Mouse (Mus musculus): Measurements from ENCODE around the gene Npnt.

Gene Npnt

GRCm38 (mm10) chr3:132856651-132857050 is 93.4 kb downstream of the Npnt start:
- no peak for DNase-seq (ENCODE audit: low read depth, low spot score)

- no peak for DNase-seq (ENCODE audit: low read depth, low spot score)
These were observed 94.5 kb downstream of the Npnt start for GRCm38 (mm10) chr3:132855458-132856212.

GRCm38 (mm10) chr3:132854271-132854670 is 95.8 kb downstream of the Npnt start:
- DNase-seq (ENCODE audit: low read depth, low spot score) = no peak

- DNase-seq (ENCODE audit: low read depth, low spot score) = no peak
These were observed 98.0 kb downstream of the Npnt start for GRCm38 (mm10) chr3:132851841-132852728.

- DNase-seq (ENCODE audit: low read depth, low spot score) = no peak
These were observed 98.7 kb downstream of the Npnt start for GRCm38 (mm10) chr3:132851417-132851816.

GRCm38 (mm10) chr3:132850431-132850830 is 99.7 kb downstream of the Npnt start:
- DNase-seq (ENCODE audit: low read depth, low spot score) = no peak

- no peak for DNase-seq (ENCODE audit: low read depth, low spot score)
These were observed 100.4 kb downstream of the Npnt start for GRCm38 (mm10) chr3:132849669-132850068.

- no peak for DNase-seq (ENCODE audit: low read depth, low spot score)
These were observed 107.4 kb downstream of the Npnt start for GRCm38 (mm10) chr3:132842676-132843075.

- DNase-seq (ENCODE audit: low read depth, low spot score) = no peak
These were observed 110.6 kb downstream of the Npnt start for GRCm38 (mm10) chr3:132839516-132839915.

GRCm38 (mm10) chr3:132838656-132839417 is 111.3 kb downstream of the Npnt start:
- DNase-seq (ENCODE audit: low read depth, low spot score) = no peak

GRCm38 (mm10) chr3:132837134-132837533 is 113.0 kb downstream of the Npnt start:
- no peak for DNase-seq (ENCODE audit: low read depth, low spot score)

- no peak for DNase-seq (ENCODE audit: low read depth, low spot score)
These were observed 114.8 kb downstream of the Npnt start for GRCm38 (mm10) chr3:132835118-132835794.
